In the genomic region with DNA sequence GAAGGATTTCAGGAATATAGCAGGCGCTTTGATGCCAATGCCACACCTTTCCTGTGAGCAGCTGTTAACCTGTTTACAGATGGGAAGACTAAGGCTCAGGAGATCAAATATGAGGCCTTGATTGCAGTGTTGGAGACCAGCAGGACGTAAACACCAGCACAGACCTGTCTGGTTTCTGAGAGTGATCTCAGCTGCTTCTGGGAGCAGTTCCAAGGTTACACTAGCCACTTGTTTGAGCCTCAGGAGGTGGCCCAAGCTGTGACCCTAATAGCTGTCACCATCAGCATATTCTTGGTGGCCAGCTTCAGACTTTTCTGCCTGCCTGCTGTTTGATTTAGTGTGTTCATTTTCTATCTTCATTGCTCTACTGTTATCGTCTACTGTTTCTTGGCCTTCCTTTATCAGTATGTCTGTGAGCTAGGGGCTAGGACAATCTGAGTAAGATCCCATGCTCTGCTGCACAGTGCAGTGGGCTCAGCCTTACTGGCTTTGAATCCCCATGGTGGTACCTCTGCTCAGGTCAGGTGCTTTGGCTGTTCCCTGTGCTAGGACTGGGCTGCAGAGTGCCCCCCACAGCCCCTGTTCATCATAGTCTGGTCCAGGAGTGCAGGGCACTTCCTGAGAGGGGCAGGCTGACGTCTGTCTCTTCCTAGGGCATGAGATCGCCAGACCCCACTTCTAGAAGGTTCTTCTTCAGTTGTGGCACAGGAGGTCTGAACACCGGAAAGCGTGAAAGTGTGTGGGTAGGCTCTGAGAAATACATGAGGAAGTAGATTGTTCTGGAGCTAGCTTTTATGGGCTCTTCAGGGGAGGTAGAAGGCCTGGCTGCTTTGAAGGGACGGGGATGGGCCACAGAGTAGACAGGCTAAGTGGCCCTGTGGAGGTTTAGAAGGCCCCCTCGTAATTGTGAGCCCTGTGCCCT, we compare ENCODE assay signal across 8 mouse cellular contexts. TPM values are rescaled to one million over a fixed set of nuclear protein-coding genes. Genes with fewer than 3 reads are reported as not detected.
DNase-seq lines count a peak whose midpoint lies in the region; ATAC-seq and TF ChIP-seq lines count a peak whose summit lies in the region.
"Had no signal": no experiment of that assay in that cellular context is flagged by ENCODE, and none has a peak within 500 bp of the region (broad histone marks: within the 10 kb centered on the region; RNA-seq: fewer than 3 reads in every experiment).

No protein-coding gene starts in this region.

- no peak overlapping the region for H3K27ac ChIP-seq in kidney, postnatal 0 days
- H3K27ac ChIP-seq in embryonic facial prominence, embryonic 10.5 days (replicated peaks): no peak overlapping the region

- 0 out of 2 replicates have a peak overlapping the region, but pooled peaks have one; percentile 40 for H3K9ac ChIP-seq in kidney, postnatal 0 days (ENCODE audit: low read depth, low read length)

- peaks cover 10% of the 10 kb centered on the region for H3K4me1 ChIP-seq in kidney, postnatal 0 days (replicated peaks; ENCODE audit: insufficient read depth, low read length)
- peaks cover 25% of the 10 kb centered on the region for H3K4me1 ChIP-seq in G1E (ENCODE audit: insufficient read depth, low read depth, low read length)
- H3K4me1 ChIP-seq in embryonic facial prominence, embryonic 10.5 days: peaks cover 7% of the 10 kb centered on the region

- TF ChIP-seq CTCF in kidney, postnatal 0 days (IDR thresholded peaks at IDR 0.05; ENCODE audit: low read depth): no peak
- TF ChIP-seq CTCF in G1E (IDR thresholded peaks at IDR 0.05; ENCODE audit: low read depth, low read length): no peak

- 70% methylated on average over 9 of the region's 9 CpGs for WGBS in kidney, postnatal 0 days
- 87% methylated on average over 9 of the region's 9 CpGs for WGBS in embryonic facial prominence, embryonic 10.5 days

- H3K36me3 ChIP-seq in kidney, postnatal 0 days (ENCODE audit: insufficient read depth, low read length): 0 out of 2 replicates have a peak, but pooled peaks cover 5% of the 10 kb centered on the region
- H3K36me3 ChIP-seq in G1E (replicated peaks): peaks cover 74% of the 10 kb centered on the region
- H3K36me3 ChIP-seq in embryonic facial prominence, embryonic 10.5 days (replicated peaks): peaks cover 34% of the 10 kb centered on the region

- no peak overlapping the region for H3K4me3 ChIP-seq in kidney, postnatal 0 days (replicated peaks; ENCODE audit: low read depth, low read length)
- no peak overlapping the region for H3K4me3 ChIP-seq in G1E (ENCODE audit: low read depth, low read length)
- H3K4me3 ChIP-seq in embryonic facial prominence, embryonic 10.5 days: no peak overlapping the region
- H3K4me3 ChIP-seq: erythroblast, embryonic 14.5 days had no signal

- ATAC-seq in kidney, postnatal 0 days (replicated peaks; ENCODE audit: low FRiP score, low read depth): no peak; the same call in none of the 2 replicates
- peak; percentile 12; the same call in 1 of the 2 replicates for ATAC-seq in G1E (ENCODE audit: extremely low read depth, insufficient number of reproducible peaks, low FRiP score, poor library complexity, severe bottlenecking)
- peak; percentile 88 for ATAC-seq in common myeloid progenitor, adult 5-6 weeks (replicated peaks; ENCODE audit: low read depth, poor library complexity, severe bottlenecking)

- no peak overlapping the region for H3K4me2 ChIP-seq in kidney, postnatal 0 days (ENCODE audit: low read length)

- DNase-seq in kidney, postnatal 0 days (ENCODE audit: low spot score): peak; percentile 18
- no peak for DNase-seq in kidney, adult 11 months
- no peak for DNase-seq in G1E (ENCODE audit: low spot score)
- peak; percentile 49 for DNase-seq in lung, postnatal 36 days
- DNase-seq in right cerebral cortex, adult 18-20 months: no peak
- no peak for DNase-seq in embryonic facial prominence, embryonic 10.5 days (ENCODE audit: low spot score)

- H3K27me3 ChIP-seq in kidney, postnatal 0 days (ENCODE audit: insufficient read depth, low read length): no peaks in the 10 kb centered on the region
- no peaks in the 10 kb centered on the region for H3K27me3 ChIP-seq in G1E (ENCODE audit: insufficient read depth, low read length)
- no peaks in the 10 kb centered on the region for H3K27me3 ChIP-seq in embryonic facial prominence, embryonic 10.5 days (replicated peaks; ENCODE audit: low read depth, poor library complexity, severe bottlenecking)

- no peaks in the 10 kb centered on the region for H3K9me3 ChIP-seq in kidney, postnatal 0 days (replicated peaks; ENCODE audit: low read length)
- H3K9me3 ChIP-seq in G1E (replicated peaks): no peaks in the 10 kb centered on the region
- H3K9me3 ChIP-seq in embryonic facial prominence, embryonic 10.5 days: no peaks in the 10 kb centered on the region

RNA-seq across cellular contexts. Expression of a gene that starts 6.4 kb away (rescaled TPM):
- polyA plus RNA-seq in kidney, postnatal 0 days (2015; fragmentation: Nextera tagmentation; extraction: Ambion mirVana): 307 and 315 TPM in 2 replicates
- total RNA-seq in G1E (2014; fragmentation: Nextera tagmentation): 53.7 and 58.8 TPM in 2 replicates
- 99.7 and 111 TPM in 2 replicates for total RNA-seq in G1E (2017)
- 48.5 and 105 TPM in 2 replicates for polyA plus RNA-seq in G1E (2012)
- 104 and 105 TPM in 2 replicates for total RNA-seq in common myeloid progenitor, adult 5-6 weeks (2017)
- polyA plus RNA-seq in embryonic facial prominence, embryonic 10.5 days (2016; fragmentation: Nextera tagmentation; extraction: Ambion mirVana): 164 and 169 TPM in 2 replicates

RNA-seq across cellular contexts. Expression of a gene that starts 33.1 kb away (rescaled TPM):
- polyA plus RNA-seq in kidney, postnatal 0 days (2015; fragmentation: Nextera tagmentation; extraction: Ambion mirVana): 0.05 and 0.09 TPM in 2 replicates
- not detected in 2 replicates for total RNA-seq in G1E (2014; fragmentation: Nextera tagmentation)
- total RNA-seq in G1E (2017): 0.05 and 0.06 TPM in 2 replicates
- polyA plus RNA-seq in G1E (2012): 0.01 TPM in 1 of 2 replicates, not detected in the other
- total RNA-seq in common myeloid progenitor, adult 5-6 weeks (2017): under 0.01 TPM in 1 of 2 replicates, not detected in the other
- polyA plus RNA-seq in embryonic facial prominence, embryonic 10.5 days (2016; fragmentation: Nextera tagmentation; extraction: Ambion mirVana): 0.01 and 0.04 TPM in 2 replicates

Comparison
In these comparisons a context has a peak if more than half of its experiments do, and no peak if none do; other contexts are left out.
1. DNase-seq: peak in kidney, postnatal 0 days (single experiment) and lung, postnatal 36 days (single experiment); none in kidney, adult 11 months (single experiment), G1E (single experiment), right cerebral cortex, adult 18-20 months (single experiment) and embryonic facial prominence, embryonic 10.5 days (single experiment).